Mouse (Mus musculus): Measurements from ENCODE around the gene Runx1. TPM values are rescaled to one million over a fixed set of nuclear protein-coding genes. Genes with fewer than 3 reads are reported as not detected.
A peak's percentile ranks its signal among the peaks of the same experiment; 100 is the strongest.

Gene Runx1
- polyA plus RNA-seq, 1 experiment from 2014 or later, result 13.8 TPM

GRCm38 (mm10) chr16:92639093-92639492, 186.9 kb downstream of the Runx1 start:
- Histone ChIP-seq H3K4me1 (peaks cover 10% of the 10 kb centered on the region), H3K36me3 (no peaks in the 10 kb centered on the region), H3K27me3 (no peaks in the 10 kb centered on the region), H3K9ac (no peak overlapping the region), H3K4me2 (replicated peaks) (no peak overlapping the region), H3K27ac (no peak overlapping the region), H3K4me3 (no peak overlapping the region), H3K9me3 (no peaks in the 10 kb centered on the region)
- ATAC-seq (ENCODE audit: insufficient number of reproducible peaks, insufficient read depth, low FRiP score, low TSS enrichment), result no peak
- WGBS, result 79% methylated on average over 8 of the region's 8 CpGs

- peaks cover 12% of the 10 kb centered on the region for H3K4me1 ChIP-seq
- no peak overlapping the region for H3K27ac ChIP-seq
- H3K4me2 ChIP-seq (replicated peaks), result no peak overlapping the region
- H3K27me3 ChIP-seq, result no peaks in the 10 kb centered on the region
- H3K36me3 ChIP-seq, result no peaks in the 10 kb centered on the region
- no peak overlapping the region for H3K9ac ChIP-seq
- ATAC-seq (ENCODE audit: insufficient number of reproducible peaks, insufficient read depth, low FRiP score, low TSS enrichment), result no peak
- H3K4me3 ChIP-seq, result no peak overlapping the region
- WGBS, result 68% methylated on average over 5 of the region's 5 CpGs
- H3K9me3 ChIP-seq, result no peaks in the 10 kb centered on the region
Measured at GRCm38 (mm10) chr16:92637033-92637432, 188.9 kb downstream of the Runx1 start.

- Histone ChIP-seq H3K4me3 (no peak overlapping the region), H3K27ac (peak overlapping the region; percentile 70), H3K27me3 (no peaks in the 10 kb centered on the region), H3K4me1 (peaks cover 35% of the 10 kb centered on the region), H3K4me2 (replicated peaks) (0 out of 2 replicates have a peak overlapping the region, but pooled peaks have one; percentile 9), H3K9ac (no peak overlapping the region), H3K36me3 (0 out of 2 replicates have a peak, but pooled peaks cover 5% of the 10 kb centered on the region), H3K9me3 (no peaks in the 10 kb centered on the region)
- ATAC-seq (ENCODE audit: insufficient number of reproducible peaks, insufficient read depth, low FRiP score, low TSS enrichment), result 0 out of 2 replicates have a peak, but pooled peaks have one; percentile 55
- 8% methylated on average over 11 of the region's 11 CpGs for WGBS
Measured at GRCm38 (mm10) chr16:92632115-92632763, 193.7 kb downstream of the Runx1 start.

GRCm38 (mm10) chr16:92631637-92632036, 194.3 kb downstream of the Runx1 start:
- WGBS, result 19% methylated on average over 6 of the region's 6 CpGs
- peaks cover 41% of the 10 kb centered on the region for H3K4me1 ChIP-seq
- H3K9me3 ChIP-seq, result no peaks in the 10 kb centered on the region
- 0 out of 2 replicates have a peak, but pooled peaks cover 5% of the 10 kb centered on the region for H3K36me3 ChIP-seq
- no peaks in the 10 kb centered on the region for H3K27me3 ChIP-seq
- no peak overlapping the region for H3K4me3 ChIP-seq
- no peak overlapping the region for H3K4me2 ChIP-seq (replicated peaks)
- H3K27ac ChIP-seq, result peak overlapping the region; percentile 70
- no peak for ATAC-seq (ENCODE audit: insufficient number of reproducible peaks, insufficient read depth, low FRiP score, low TSS enrichment)
- H3K9ac ChIP-seq, result no peak overlapping the region

- H3K9me3 ChIP-seq, result no peaks in the 10 kb centered on the region
- H3K36me3 ChIP-seq, result 0 out of 2 replicates have a peak, but pooled peaks cover 5% of the 10 kb centered on the region
- peaks cover 45% of the 10 kb centered on the region for H3K4me1 ChIP-seq
- H3K9ac ChIP-seq, result no peak overlapping the region
- H3K27me3 ChIP-seq, result no peaks in the 10 kb centered on the region
- 53% methylated on average over 5 of the region's 5 CpGs for WGBS
- no peak for ATAC-seq (ENCODE audit: insufficient number of reproducible peaks, insufficient read depth, low FRiP score, low TSS enrichment)
- no peak overlapping the region for H3K4me2 ChIP-seq (replicated peaks)
- H3K27ac ChIP-seq, result peak overlapping the region; percentile 57
- H3K4me3 ChIP-seq, result no peak overlapping the region
Measured at GRCm38 (mm10) chr16:92630950-92631349, 195.0 kb downstream of the Runx1 start.

- ATAC-seq (ENCODE audit: insufficient number of reproducible peaks, insufficient read depth, low FRiP score, low TSS enrichment), result no peak
- Histone ChIP-seq H3K9me3 (no peaks in the 10 kb centered on the region), H3K4me1 (peaks cover 45% of the 10 kb centered on the region), H3K27me3 (no peaks in the 10 kb centered on the region), H3K36me3 (0 out of 2 replicates have a peak, but pooled peaks cover 5% of the 10 kb centered on the region), H3K4me2 (replicated peaks) (no peak overlapping the region), H3K27ac (no peak overlapping the region), H3K9ac (no peak overlapping the region), H3K4me3 (no peak overlapping the region)
- 94% methylated on average over 7 of the region's 7 CpGs for WGBS
Measured at GRCm38 (mm10) chr16:92629829-92630228, 196.1 kb downstream of the Runx1 start.

GRCm38 (mm10) chr16:92627262-92627661, 198.7 kb downstream of the Runx1 start:
- WGBS, result 9% methylated on average over 6 of the region's 6 CpGs
- 0 out of 2 replicates have a peak, but pooled peaks cover 5% of the 10 kb centered on the region for H3K36me3 ChIP-seq
- no peaks in the 10 kb centered on the region for H3K9me3 ChIP-seq
- no peaks in the 10 kb centered on the region for H3K27me3 ChIP-seq
- H3K4me1 ChIP-seq, result peaks cover 42% of the 10 kb centered on the region
- H3K27ac ChIP-seq, result peak overlapping the region; percentile 30; the same call in 1 of the 2 replicates
- H3K9ac ChIP-seq, result no peak overlapping the region
- no peak overlapping the region for H3K4me3 ChIP-seq
- H3K4me2 ChIP-seq (replicated peaks), result no peak overlapping the region
- no peak for ATAC-seq (ENCODE audit: insufficient number of reproducible peaks, insufficient read depth, low FRiP score, low TSS enrichment)

GRCm38 (mm10) chr16:92623953-92624352, 202.0 kb downstream of the Runx1 start:
- Histone ChIP-seq H3K4me2 (replicated peaks) (no peak overlapping the region), H3K4me1 (peaks cover 33% of the 10 kb centered on the region), H3K27ac (no peak overlapping the region), H3K4me3 (no peak overlapping the region), H3K9ac (no peak overlapping the region), H3K9me3 (no peaks in the 10 kb centered on the region), H3K27me3 (no peaks in the 10 kb centered on the region), H3K36me3 (no peaks in the 10 kb centered on the region)
- no peak for ATAC-seq (ENCODE audit: insufficient number of reproducible peaks, insufficient read depth, low FRiP score, low TSS enrichment)
- 80% methylated on average over 11 of the region's 11 CpGs for WGBS

- Histone ChIP-seq H3K4me2 (replicated peaks) (no peak overlapping the region), H3K27me3 (no peaks in the 10 kb centered on the region), H3K9me3 (0 out of 2 replicates have a peak, but pooled peaks cover 7% of the 10 kb centered on the region), H3K9ac (no peak overlapping the region), H3K4me1 (0 out of 2 replicates have a peak, but pooled peaks cover 17% of the 10 kb centered on the region), H3K4me3 (no peak overlapping the region), H3K36me3 (0 out of 2 replicates have a peak, but pooled peaks cover 3% of the 10 kb centered on the region), H3K27ac (no peak overlapping the region)
- ATAC-seq (ENCODE audit: insufficient number of reproducible peaks, insufficient read depth, low FRiP score, low TSS enrichment), result no peak
- WGBS, result 57% methylated on average over 8 of the region's 8 CpGs
Measured at GRCm38 (mm10) chr16:92621859-92622258, 204.1 kb downstream of the Runx1 start.

- H3K4me1 ChIP-seq, result 0 out of 2 replicates have a peak, but pooled peaks cover 10% of the 10 kb centered on the region
- H3K9me3 ChIP-seq, result 0 out of 2 replicates have a peak, but pooled peaks cover 7% of the 10 kb centered on the region
- no peak for ATAC-seq (ENCODE audit: insufficient number of reproducible peaks, insufficient read depth, low FRiP score, low TSS enrichment)
- no peak overlapping the region for H3K4me2 ChIP-seq (replicated peaks)
- no peak overlapping the region for H3K27ac ChIP-seq
- H3K27me3 ChIP-seq, result no peaks in the 10 kb centered on the region
- 0 out of 2 replicates have a peak, but pooled peaks cover 3% of the 10 kb centered on the region for H3K36me3 ChIP-seq
- 59% methylated on average over 10 of the region's 10 CpGs for WGBS
- no peak overlapping the region for H3K9ac ChIP-seq
- no peak overlapping the region for H3K4me3 ChIP-seq
Measured at GRCm38 (mm10) chr16:92620841-92621518, 205.0 kb downstream of the Runx1 start.

GRCm38 (mm10) chr16:92616839-92617238, 209.1 kb downstream of the Runx1 start:
- Histone ChIP-seq H3K4me3 (no peak overlapping the region), H3K36me3 (0 out of 2 replicates have a peak, but pooled peaks cover 9% of the 10 kb centered on the region), H3K4me2 (replicated peaks) (no peak overlapping the region), H3K27me3 (no peaks in the 10 kb centered on the region), H3K4me1 (peaks cover 23% of the 10 kb centered on the region; the same call in 1 of the 2 replicates), H3K9me3 (0 out of 2 replicates have a peak, but pooled peaks cover 7% of the 10 kb centered on the region), H3K27ac (no peak overlapping the region), H3K9ac (no peak overlapping the region)
- WGBS, result 78% methylated on average over 2 of the region's 2 CpGs
- ATAC-seq (ENCODE audit: insufficient number of reproducible peaks, insufficient read depth, low FRiP score, low TSS enrichment), result no peak
